Mouse (Mus musculus) heart, adult 18-20 months (tissue): ENCODE measurements at regions not wholly inside any gene's neighbourhood (a gene's known extent, or its start where the extent isn't known, plus 50 kb on each side); places are given as distances from the start of the nearest gene placed in this dataset.

Source experiments
- DNase-seq, 2 experiments: peaks; one replicate each; pipeline ENCODE4 v3.0.0; 2021 to 2022; ENCODE audit warnings: mixed read lengths in 1 of 2

- peak; percentile 51 to 67 for DNase-seq
Observed at GRCm38 (mm10) chr15:59138393-59139107, 249.5 kb downstream of the Gm49356 start.

- DNase-seq = no peak
Observed at GRCm38 (mm10) chr15:59141621-59142020, 252.5 kb downstream of the Gm49356 start.

DNA sequence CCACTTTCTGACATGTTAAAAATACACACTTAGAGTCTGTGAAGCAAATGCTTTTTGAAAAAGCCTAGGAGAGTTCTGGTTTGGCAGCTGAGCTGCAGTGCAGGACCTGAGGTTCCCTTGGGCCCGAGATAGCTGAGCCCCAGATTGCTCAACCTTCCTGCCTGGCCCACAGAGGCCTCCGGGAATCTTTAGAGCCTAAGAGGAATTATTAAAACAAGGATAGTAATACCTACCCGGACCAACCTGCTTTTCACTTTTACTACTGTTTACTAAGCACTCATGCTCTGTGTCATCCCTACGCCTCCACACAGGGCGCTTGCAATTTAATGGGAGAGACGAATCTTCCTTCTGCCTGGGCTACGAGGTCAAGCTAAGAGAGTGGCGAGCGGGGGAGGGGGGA, 253.4 kb downstream of the Gm49356 start:
- DNase-seq = peak; percentile 22 to 40

DNA sequence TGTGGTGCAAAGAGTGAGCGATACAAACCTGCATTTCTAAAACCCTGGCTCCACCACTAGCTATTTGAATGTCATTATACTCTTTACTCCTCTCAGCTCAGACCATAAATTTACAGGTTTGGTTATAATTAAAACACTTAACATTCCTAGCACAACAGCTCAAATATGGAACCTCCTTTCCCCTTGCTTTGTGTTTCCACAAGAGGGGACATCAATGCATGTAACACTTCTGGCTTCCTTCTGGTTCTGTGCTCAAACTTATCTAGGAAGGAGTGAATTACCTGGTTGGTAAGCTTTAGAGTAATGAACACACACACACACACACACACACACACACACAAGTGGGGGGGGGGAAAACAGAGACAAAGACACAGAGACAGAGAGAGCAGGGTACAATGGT, 254.8 kb downstream of the Gm49356 start:
- no peak for DNase-seq

GRCm38 (mm10) chr15:59145679-59146078, 256.6 kb downstream of the Gm49356 start:
- DNase-seq = peak in 1 of 2 experiments; percentile 36

GRCm38 (mm10) chr15:59146111-59146510, 257.0 kb downstream of the Gm49356 start:
- DNase-seq = no peak

- no peak for DNase-seq
Observed at GRCm38 (mm10) chr15:59146586-59147085, 257.5 kb downstream of the Gm49356 start.

GRCm38 (mm10) chr15:59148531-59148930, 259.4 kb downstream of the Gm49356 start:
- no peak for DNase-seq

DNA sequence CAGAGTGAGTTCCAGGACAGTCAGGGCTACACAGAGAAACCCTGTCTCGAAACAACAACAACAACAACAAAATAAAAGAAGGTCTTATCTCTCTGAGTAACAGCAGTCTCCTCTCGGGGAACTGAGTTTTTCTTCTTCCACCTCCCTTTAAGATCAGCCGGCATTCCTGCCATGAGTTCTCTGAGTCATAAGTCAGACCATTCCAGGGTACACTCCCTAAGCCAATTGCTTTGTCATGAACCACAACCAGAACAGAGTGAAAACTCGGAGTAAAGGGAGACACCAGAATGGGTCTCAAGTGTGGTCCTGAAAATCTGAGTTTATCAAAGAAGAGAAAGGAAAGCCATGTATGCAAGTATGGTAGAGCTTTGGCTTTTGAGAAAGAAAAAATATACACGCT, 262.4 kb downstream of the Gm49356 start:
- DNase-seq = no peak

GRCm38 (mm10) chr15:59152786-59153388, 263.8 kb downstream of the Gm49356 start:
- DNase-seq = no peak

DNA sequence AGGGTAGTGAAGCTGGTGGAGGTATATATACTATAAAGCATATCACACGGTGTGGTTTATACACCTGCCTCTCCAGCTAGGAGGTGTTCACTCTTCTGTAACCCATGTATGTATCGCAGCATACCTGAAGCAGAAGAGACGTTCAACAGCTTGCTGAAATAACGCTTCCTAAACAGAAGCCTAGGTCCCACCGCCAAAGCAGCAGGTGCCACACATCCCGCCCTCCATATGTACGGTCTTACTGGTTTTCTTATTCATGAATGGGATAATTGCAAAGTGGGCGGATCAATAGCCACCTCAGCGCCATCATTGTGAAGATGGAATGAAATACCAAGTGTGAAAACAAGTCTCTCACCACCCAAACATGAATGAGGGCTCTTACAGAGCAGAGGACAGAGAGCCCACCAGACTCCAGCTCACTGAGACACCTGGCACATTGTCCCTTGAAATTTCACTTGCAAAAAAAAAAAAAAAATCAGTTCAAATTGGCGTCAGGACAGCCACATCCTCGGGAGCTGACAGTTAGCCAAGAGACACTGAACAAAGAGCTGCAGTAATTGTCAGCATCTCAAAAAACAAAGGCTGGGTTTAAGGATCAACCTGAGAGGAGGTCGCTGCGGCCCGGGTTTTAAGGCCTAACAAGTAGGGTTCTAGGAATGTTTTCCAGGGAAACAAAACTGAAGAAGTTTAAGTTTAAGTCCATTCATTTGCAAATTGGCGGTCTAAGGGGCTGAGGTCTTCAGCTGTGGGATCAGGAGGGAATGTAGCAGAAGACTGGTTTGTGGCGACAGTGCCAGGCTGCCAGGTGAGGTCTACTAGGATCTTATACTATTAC, 264.5 kb downstream of the Gm49356 start:
- DNase-seq = no peak

GRCm38 (mm10) chr15:59154407-59155288, 265.6 kb downstream of the Gm49356 start:
- no peak for DNase-seq

DNA sequence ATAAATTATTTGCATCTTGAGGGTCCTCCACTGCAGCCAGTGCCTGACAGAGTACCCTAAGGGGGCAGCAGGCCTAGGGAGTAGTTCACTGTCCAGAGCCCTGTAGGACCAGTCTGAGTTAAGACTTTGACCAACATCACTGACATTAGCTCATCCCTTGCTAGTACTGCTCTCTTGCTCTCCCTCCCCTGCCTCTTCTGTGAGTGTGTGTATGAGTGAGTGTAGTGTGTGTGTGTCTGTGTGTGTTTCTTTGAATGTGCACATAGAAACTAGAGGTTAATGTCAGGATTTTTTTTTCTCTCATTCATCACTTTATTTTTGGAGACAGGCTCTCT, 266.2 kb downstream of the Gm49356 start:
- DNase-seq = no peak

DNA sequence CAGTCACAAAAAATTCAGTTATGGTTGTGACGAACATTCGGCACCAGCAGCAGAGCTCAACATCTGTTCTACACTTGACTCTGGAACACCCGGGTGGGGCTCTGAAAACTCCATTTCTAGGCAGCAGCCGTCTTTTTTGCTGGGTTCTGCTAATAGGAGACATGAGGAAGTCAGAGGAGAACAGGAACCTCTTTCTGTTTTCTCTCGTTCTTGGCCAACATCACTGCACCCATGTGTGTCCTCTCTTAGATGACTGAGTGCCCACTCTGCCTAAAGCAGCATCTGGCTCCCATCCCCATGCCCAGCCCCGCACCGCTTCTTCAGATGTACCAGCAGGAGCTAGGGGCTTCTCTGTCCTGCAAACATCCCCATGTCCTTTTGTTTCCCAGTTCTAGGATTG, 267.2 kb downstream of the Gm49356 start:
- peak in 1 of 2 experiments; percentile 27 for DNase-seq

DNA sequence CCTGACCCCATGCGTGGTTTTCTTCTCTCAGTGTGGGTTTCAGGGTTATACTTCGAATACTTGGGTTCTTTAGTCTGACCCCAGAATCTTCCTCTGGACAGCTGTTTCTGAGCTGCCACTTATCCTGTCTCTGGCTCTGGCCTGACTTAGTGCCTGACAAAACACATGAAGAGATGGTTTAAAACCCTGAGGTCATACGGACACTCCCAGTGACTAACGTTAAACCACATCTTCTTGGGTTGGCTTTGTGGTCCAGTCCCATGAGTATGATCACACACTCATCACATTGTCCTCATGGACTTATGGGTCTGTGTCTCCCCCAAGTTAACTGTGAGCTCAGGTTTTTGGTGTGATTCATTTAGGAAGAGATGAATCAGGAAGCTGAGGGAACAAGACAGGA, 269.7 kb downstream of the Gm49356 start:
- no peak for DNase-seq

DNA sequence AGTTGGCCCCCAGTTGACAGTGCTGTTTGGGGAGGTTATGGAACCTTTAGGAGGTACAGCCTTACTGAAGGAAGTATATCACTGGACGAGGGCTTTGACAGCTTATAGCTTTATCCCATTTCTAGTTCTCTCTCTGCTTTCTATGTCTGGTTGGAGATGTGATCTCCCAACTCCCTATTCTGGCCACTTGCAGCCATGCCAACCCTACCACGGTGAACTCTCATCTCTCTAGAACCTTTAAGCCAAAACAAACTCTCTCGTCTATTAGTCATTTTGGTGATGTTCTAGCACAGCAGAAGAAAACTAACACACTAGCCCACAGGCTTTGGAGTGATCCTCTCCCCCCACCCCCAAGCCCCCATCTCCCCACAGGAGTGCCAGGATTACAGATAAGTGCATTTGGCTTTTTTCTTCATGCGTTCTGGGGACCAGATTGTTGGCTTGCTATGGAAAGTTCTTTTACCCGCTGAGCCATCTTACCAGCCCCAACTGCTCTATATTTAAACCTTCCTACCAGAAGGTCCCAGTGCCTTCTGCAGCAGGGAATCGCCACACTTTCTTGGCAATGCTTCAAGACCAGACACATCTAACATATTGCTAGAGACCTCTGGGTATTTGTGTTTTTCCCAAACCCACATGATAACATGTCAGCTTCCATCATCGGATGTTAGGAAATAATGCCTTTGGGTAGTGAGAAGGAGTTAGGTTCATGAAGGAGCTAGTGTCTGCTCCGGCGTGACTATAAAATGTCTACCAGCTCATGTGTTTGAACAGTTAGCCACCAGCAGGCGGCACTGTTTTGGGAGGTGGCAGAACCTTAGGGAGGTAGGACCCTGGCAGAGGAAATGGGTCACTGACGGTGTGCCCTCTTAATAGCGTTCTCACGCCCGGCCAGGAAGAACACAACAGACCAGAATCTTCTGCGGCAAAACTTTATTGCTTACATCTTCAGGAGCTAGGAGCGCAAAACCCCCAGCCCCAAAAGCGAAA, 272.1 kb downstream of the Gm49356 start:
- DNase-seq = no peak

- no peak for DNase-seq
Observed at GRCm38 (mm10) chr15:59167937-59168659, 279.0 kb downstream of the Gm49356 start.

DNA sequence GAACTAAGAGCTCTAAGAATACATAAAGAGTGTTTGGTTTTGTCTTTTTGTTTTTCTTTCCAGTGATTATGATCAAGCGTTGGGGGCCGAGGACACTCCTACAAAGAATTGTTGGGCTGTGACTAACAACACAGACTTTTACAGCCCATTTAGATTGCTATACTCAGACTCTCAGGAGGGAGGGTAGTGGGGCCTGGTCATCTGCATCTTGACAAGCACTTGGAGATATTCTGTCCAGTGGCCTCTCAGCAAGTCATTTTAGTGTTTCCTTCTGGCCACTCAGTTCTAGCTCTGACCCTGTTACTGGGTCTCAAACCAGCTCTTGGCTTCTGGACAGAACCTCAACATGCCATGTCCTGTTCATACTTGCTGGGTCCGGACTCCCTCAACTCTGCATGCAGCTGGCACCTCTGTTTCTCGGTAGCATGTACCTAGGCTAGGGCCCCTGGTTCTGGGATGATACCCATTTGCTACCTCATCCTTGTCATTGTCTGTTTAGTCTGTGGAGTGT, 279.6 kb downstream of the Gm49356 start:
- DNase-seq = no peak

GRCm38 (mm10) chr15:59169237-59169797, 280.2 kb downstream of the Gm49356 start:
- no peak for DNase-seq
